Mouse (Mus musculus) ovary, postnatal 10 days (tissue): Measurements from ENCODE around the gene Zscan10.

Experiments used
- DNase-seq: peaks from one replicate; pipeline ENCODE4 v3.0.0; 2022; ENCODE audit warnings: low spot score

Zscan10 gene

GRCm38 (mm10) chr17:23600641-23601622, at the start of gene Zscan10:
TSS of gene Zscan10 (plus strand) at chr17:23600856.
- DNase-seq = no peak

GRCm38 (mm10) chr17:23550856-23551255, 49.8 kb upstream of the Zscan10 start:
- DNase-seq = no peak

GRCm38 (mm10) chr17:23551416-23551815, 49.2 kb upstream of the Zscan10 start:
- DNase-seq = no peak

- DNase-seq = no peak
These were observed 48.7 kb upstream of the Zscan10 start for GRCm38 (mm10) chr17:23551963-23552362.

DNA sequence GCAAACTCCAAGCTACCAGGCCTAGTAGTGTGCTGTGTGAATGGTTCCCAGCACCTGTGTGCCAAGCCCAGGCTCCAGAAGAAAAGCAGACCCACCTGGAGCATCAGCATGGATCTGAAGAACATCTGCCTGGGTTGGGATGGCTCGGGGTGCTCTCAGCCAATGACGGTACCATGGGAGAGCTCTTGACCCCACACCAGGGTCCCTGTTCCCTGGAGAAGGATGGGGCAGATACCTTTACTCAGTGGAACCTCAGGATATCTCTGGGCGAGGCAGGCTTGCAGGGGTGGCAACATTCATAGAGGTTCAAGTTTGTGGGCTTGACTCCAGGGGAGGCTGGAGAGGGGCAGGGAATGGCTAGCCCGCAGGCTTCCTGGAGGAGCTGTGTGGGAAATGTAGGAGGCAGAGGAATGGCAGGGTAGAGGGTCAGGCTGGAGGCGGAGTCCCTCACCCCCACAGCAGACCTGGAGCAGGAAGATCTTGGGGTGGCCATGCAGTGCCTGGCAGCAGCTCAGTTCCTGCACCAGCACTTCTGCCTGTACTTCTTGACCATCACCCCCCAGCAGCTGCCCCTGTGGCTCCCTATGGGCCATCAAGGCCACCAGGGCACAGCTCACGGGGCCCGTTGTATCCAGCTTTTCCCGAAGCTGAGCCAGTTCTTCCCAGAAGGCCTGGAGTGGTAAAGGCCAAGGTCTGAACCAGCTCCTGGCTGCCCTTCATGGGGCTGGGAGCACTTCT, 47.6 kb upstream of the Zscan10 start:
- DNase-seq = no peak

GRCm38 (mm10) chr17:23553634-23554120, 47.0 kb upstream of the Zscan10 start:
- DNase-seq = no peak

- no peak for DNase-seq
These were observed 46.3 kb upstream of the Zscan10 start for GRCm38 (mm10) chr17:23554321-23554720.

DNA sequence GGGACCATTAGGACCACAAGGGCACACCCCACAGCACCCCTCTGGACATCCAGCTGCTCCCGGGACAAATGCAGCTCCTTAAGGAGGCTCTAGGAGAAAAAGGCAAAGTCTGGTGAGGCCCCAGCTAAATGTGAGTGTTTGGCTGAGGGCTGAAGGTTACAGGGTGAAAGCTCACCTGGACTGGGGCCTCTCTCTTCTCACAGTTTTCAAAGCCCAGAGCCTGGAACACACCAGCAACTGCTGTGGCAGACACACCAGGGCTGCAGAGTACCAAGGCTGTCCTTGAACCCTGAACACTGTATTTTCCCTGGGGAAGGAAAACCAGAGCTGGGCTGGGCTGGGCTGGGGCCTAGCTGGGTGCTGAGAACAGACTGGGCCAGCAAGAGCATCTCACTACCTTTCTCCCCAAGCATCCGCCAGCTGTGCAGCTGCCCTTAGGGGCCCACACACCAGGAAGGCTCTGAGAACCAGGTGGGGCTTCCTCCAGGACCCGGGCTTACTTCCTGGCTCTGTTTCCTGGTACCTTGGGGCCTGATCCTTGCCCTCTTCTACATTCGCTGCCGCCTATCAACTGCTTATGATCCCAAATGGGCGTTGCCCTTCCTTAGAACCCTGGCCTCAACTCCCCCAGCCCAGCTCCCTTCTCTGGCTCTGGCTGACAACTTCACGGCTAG, 45.3 kb upstream of the Zscan10 start:
- DNase-seq = no peak

- no peak for DNase-seq
These were observed 40.9 kb upstream of the Zscan10 start for GRCm38 (mm10) chr17:23559767-23560166.

DNA sequence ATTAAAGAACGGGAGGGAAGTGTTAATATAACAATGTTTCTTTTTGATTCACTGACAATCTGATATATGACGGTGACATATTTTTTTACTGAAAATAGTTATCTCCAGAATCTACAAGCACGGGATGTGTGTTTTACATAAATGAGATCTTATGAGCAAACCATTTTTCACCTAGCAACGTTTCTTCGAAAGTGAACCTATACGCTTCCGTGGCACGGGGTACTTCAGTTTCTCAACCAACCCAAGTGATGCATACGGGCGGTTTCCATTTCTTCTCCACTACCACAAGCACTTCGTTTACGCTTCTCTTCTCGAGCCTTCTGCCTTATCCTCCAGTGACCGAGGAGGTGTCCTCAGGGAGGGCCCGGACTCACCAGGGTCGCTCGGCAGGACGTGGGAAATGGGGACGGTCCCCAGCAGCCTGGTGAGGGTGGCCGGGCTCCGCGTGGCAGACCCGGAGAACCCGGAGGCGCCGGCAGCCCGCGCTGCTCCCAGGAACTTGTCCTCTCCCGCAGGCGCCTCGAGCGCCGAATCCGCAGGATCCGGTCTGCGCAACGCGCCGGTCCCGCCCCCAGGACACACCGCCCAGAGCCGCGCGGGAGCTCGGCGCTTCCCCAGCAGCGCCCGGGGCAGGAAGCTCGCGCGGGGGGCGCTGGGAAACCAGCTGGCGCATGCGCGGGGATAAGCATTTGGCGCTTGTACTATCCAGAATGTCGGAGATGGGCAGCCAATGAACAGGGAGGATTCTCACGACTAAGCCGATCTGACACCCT, 36.9 kb upstream of the Zscan10 start, which contains the start of gene Zfp213:
Gene Zfp213, minus strand, starts transcription at position 644 of the 773 bp plus-strand sequence.
- DNase-seq = peak; percentile 88

DNA sequence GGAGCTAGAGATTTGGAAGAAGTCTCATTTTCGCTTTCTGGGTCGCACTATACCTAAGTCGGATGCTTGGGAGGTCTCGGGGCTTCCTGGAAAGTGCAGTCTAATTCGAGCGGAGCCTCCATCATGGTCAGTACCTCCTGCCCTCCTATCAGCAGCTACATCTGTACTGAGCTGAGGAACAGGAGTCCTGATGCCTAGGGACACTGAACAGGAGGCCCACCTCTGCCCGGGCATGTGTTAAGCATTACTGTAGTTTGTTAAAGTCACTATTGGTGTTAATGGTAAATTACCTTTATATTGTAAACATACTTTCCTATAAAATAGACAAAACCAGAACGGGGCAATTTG, 36.3 kb upstream of the Zscan10 start:
- DNase-seq = no peak

- DNase-seq = no peak
These were observed 33.9 kb upstream of the Zscan10 start for GRCm38 (mm10) chr17:23566787-23567186.

GRCm38 (mm10) chr17:23568370-23568769, 32.3 kb upstream of the Zscan10 start:
- DNase-seq = no peak

- no peak for DNase-seq
These were observed 30.6 kb upstream of the Zscan10 start for GRCm38 (mm10) chr17:23570017-23570416.

DNA sequence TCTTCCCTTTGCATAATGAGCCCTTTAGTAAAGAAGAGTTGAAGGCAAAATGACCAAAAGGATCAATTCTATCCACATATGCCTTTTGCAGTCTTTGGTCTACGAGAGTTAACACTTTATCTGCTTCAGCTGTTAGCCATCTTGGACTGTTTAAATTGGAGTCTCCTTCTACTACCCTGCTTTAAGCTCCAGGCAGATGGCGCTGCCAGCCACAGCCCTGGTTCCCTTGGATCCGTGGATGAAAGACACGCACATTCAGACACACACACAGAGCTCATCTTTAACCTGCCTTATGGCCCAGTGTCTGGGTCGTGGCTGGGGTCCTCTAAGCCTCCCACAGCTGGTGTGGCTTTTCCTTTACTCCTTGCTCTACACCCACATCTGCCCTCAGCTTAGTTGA, 29.6 kb upstream of the Zscan10 start:
- no peak for DNase-seq

DNA sequence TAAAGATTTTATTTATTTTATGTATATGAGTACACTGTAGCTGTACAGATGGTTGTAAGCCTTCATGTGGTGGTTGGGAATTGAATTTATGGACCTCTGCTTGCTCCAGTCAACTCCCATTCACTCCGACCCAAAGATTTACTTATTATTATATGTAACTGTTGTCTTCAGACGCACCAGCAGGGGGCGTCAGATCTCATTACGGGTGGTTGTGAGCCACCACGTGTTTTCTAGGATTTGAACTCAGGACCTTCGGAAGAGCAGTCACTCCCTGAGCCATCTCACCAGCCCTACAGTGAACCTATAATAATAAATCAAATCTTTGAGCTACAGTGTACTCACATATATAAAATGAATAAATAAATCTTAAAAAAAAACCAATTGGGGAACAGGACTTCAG, 28.6 kb upstream of the Zscan10 start:
- DNase-seq = no peak

DNA sequence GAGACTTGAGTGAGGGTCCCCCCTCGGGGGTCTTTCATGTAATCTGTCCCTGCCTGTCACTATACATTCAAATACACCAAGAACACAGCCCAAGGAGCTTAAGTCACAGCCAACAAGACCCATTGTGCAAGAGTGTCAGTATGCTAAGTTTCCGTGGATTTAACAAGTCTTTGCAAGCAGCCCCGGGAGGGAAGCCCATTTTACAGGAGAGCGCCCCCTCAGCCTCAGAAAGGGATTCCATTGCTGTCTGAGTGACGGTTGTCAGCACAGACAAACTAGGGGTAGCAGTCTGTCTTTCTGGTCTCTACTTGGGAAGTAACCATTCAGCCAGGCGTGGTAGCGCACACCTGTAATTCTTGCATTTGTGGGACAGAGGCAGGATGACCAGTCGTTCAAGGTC, 26.5 kb upstream of the Zscan10 start:
- no peak for DNase-seq

DNA sequence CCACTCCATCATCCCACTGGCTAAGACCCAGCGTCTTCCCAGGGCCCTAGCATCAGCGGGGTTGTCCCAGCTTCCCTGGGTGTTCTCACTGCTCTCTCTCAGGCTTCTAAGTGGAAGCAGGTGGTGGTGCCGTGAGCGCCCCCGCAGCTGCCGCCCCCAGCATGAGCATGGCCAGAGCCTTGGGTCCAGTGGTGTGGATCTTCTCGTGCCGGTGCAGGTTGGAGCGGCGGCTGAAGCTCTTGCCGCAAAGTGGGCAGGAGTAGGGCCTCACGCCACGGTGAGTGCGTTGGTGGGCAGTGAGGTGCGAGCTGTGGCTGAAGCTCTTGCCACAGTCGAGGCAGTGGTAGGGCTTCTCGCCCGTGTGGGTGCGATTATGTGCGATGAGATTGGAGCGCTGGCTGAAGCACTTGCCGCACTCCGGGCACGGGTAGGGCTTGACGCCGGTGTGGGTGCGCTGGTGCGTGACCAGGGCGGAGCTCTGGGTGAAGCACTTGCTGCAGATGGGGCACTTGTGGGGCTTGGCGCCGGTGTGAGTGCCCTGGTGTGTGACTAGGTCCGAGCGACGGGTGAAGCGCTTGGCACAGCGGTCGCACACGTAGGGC, 24.6 kb upstream of the Zscan10 start:
- no peak for DNase-seq

DNA sequence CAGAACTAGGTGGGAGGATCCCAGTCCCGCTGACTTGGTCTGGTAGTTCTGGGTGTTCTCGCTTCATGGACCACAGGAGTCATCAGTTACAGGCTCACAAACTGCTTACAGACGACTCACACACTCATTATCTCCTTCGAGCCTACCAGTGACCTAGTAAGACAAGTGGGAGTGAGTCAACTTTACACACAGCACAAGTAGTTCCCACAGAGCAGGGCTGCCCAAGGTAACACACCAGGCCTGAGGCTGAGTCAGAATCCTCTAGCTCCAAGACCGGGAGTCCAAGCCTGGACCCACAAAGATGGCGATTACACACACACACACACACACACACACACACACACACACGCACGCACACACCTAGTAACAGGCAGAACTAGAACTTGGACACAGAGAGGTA, 15.9 kb upstream of the Zscan10 start:
- DNase-seq = no peak

- no peak for DNase-seq
These were observed 14.8 kb upstream of the Zscan10 start for GRCm38 (mm10) chr17:23585721-23586491.
